Mouse (Mus musculus) thymus, postnatal 14 days (tissue): ENCODE data around the gene Rcn3.

ENCODE experiments used
- DNase-seq: peaks from one replicate; pipeline ENCODE4 v3.0.0; 2021

The Rcn3 gene

DNA sequence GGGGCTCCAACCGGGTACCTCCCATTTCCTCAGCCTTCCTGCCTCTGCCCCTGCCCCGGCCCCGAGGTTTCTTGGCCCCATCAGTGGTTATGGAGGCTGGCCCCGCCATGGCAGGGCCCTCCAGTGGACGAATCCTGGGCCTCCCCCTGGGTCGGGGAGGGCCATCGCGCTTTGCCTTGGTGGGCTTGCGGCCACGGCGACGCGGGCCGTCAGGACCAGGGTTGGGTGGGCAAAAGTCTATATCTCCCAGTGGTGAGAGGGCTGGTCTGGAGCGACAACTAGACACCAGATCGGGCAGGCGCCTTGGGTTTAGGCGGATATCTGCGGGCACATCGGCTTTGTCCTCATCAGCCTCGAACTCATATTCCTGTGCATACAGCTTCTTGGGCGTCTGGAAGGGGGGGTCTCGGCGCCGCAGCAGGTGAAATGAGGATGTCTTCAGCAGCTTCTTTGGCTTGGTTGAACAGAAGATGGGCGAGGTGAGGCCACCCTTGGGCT, 45.1 kb downstream of the Rcn3 start:
- no peak for DNase-seq

DNA sequence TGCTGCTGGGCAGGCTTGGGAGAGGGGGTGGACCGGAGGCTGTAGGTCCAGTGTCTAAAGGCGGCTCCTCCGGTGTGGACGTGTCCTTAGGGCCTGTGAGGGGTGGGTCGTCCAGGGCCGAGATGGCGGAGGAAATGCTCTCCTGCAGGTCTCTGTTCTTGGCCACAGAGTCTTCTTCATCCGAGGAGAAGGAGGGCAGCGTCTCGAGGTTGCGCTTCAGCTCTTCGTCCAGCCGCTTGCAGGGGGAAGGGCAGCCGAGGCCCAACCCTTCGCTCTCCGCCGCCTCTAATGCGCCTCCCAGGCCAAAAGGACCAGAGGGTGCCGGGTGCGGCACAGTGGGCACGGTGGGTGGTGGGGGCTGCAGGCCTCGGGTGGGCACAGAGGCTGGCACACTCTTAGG, 46.3 kb downstream of the Rcn3 start:
- no peak for DNase-seq

DNA sequence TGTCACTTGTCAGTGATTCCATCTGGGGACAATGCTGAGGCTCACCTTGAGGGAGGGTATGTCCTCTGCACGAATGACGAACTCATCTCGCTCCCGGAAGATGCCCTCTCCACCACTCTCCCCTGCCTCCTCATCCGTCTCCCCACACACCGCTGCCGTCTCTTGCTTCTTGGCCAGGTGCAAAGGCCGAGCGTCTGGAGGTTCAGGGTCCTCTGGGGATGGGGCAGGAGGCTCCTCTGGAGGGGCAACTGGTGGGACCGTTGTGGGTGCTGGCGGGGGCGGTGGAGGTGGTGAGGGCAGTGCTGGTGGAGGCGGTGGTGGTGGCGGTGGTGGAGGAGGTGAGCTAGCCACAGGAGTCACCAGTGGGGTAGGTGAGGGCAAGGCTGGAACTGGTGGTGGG, 48.7 kb downstream of the Rcn3 start:
- no peak for DNase-seq

DNA sequence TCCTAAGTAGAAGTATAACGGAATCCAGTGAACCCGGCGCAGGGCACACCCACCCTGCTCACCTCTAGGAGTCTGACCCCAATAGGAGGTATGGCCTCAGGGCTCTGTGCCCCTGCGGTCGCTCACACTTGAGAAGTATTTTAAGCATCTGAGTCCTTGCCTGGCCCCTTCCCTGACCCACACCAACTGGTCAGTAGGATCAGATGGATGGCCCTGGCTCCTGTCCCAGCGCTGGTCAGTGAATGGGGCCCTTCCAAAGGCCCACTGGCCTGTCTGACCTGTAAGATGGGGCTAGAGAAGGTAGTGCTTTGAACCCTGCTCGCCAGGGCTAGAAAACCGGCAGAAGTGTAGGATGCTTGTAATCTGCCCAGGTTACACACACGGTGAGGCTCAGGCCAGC, 51.2 kb downstream of the Rcn3 start:
- DNase-seq = no peak

DNA sequence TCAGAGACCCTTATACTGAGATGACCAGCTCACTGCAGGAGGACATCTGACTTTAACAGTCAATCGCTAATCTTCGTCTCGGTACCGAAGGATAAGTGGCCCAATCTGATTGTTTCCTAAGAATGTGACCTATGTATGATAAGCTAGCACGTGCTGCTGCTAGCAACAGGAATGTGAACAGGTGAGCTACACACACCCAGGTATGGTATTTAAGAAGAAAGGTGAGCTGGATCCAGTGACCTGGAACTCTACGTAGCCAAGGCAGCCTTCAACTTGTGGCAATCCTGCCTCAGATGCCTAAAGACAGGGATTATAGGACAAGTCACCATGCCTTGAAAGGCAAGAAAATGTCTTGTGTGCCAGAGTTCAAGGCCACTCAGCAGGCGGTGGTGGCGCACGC, 53.6 kb downstream of the Rcn3 start:
- no peak for DNase-seq

DNA sequence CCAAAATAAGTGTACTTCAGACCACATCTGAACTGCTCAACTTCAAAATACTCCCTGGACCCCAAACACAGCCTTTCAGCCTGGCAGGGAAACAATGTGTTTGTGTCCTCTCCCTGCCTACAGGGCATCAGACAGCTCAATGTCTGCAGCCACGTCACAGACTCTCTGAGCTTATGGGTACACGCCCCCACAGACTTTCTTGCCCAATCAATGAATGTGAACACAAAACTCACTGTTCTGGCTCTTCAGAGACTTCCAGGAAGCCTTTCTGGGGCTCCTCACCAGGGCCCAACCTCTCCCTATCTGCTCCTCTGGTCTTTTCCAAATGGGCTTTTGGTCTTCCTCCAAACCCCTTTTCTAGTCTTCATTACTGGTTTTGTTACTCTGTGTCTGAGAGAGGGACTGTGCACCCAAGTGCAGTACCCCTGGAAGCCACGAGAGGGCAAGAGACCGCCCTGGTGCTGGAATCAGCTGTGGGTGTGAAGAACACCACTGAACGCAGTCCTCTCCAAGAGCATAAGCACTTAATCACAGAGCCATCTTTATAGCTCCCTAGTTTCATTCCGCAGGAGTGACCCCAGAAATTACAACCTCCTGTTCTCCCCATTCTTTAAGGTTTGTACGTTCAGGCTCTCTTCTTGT, 54.2 kb downstream of the Rcn3 start:
- peak; percentile 84 for DNase-seq

DNA sequence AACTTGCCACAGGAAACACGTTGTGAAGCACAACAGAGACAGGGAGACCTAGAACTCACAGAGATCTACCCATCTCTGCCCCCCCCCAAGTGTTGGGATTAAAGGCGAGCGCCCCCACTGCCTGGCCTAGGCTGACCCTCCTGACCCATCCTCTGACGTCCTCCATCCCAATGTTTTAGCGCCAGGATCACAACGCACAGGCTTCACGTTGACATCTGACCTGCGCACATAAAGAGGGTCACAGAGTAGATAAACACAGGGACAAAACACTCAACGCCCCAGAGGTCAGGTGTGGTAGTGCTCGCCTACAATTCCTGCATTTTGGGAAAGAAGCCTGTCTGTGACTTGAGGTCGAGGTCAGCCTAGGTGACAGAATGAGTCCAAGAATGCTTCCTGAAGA, 55.3 kb downstream of the Rcn3 start:
- DNase-seq = no peak

DNA sequence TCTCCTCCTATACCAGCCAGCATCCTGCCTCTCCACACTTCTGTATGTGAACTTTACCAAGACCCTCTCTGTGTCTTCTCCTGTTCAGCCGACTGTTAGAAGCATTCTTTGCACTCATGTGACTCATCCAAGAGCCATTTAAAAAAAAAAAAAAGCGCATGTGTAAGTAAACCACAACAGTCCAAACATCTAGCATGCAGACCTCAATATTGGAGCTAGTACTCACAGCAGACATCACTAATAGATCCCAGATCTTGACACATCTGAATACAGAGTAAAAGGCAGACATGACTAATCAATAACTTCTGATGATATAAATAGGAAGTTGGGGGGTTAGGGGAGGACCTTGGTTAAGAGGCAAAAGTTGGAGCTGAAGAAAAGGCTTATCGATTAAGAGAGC, 56.4 kb downstream of the Rcn3 start:
- no peak for DNase-seq

DNA sequence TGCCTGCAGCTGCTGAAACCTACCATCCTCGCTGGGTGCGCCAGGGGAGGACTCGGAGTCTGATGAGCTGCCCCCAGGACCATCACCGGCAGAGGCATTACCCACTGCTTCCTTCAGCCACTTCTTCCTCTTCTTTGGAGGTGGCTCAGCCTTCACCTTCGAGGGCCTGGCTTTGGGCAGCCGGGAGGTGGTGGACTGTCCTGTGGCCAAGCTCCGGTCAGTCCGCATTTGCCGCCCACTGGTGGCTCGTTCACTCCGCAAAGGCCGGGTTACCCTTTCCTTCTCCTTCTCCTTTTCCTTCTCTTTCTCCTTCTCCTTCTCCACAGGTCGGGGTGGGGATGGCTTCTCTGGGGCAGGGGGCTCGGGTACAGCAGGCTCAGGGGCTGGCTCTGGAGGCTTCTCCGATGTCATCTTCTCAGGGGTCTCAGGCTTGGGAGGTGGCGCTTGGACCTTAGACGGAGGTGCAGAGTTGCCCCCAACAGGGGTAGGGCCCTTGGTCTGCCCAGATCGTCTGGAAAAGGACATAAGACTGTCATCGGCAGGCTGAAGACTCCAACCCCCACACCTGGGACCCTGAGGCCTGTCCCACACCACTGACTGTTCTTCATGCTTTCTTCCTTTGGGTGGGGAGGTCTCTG, 58.2 kb downstream of the Rcn3 start:
- no peak for DNase-seq
